Mouse (Mus musculus) megakaryocyte-erythroid progenitor cell, adult 5-6 weeks (primary cell): Measurements from ENCODE around the gene Ube2m. TPM values are rescaled to one million over a fixed set of nuclear protein-coding genes. Genes with fewer than 3 reads are reported as not detected.

Experiments
- ATAC-seq: replicated peaks from 2 replicates; pipeline ENCODE4 v1.8.0; 2016; ENCODE audit warnings: mild to moderate bottlenecking, inconsistent platforms; ENCODE audit not compliant: severe bottlenecking, poor library complexity, low FRiP score, low TSS enrichment
- total RNA-seq, 2 experiments: library from RNA; stranded (forward) in 1 of 2; stranded (reverse) in 1 of 2; fragments of 200-1000, 215-1000 nt in 1 of 2; fragments of >200 nt in 1 of 2; fragmentation: Nextera tagmentation in 1 of 2; gene quantifications; 2 replicates each; pipeline ENCODE4 v1.2.3; 2014 to 2017

The Ube2m gene
- total RNA-seq, 2 experiments from 2014 or later = 110 to 222 TPM

DNA sequence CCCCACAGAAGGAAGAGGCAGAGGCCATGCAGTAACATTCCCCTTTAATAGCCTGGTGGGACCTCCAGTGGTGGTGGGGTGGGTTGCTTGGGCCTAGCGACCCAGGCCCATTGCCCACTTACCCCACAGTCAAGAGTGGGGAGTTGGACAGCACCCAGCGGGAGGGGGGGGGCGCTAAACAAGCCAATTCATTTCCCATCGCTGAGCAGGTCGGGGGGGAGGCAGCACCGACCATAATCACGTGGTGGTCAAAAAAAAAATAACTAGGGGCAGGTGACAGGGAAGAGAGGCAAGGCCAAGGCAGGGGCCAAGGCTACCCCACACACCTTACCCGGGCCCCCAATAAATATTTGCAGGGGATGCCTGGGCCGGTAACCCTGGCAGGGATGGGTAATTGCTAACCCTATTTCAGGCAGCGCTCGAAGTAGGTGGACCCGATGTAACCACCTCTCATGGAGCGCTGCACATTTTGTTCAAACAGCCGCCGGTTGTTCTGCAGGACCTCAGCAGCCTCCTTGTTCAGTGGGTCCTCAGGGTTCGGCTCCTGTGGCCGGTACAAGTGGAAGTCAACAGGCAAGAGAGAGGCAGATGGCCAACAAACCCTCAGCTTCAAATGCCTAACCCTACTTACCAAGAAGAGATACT, 2.7 kb downstream of the Ube2m start:
- ATAC-seq = no peak

- peak; percentile 64 for ATAC-seq
Measured at GRCm38 (mm10) chr7:13034148-13034977, 3.7 kb downstream of the Ube2m start, which contains the start of gene Chmp2a. TSS of gene Chmp2a (minus strand) at chr7:13034807.

DNA sequence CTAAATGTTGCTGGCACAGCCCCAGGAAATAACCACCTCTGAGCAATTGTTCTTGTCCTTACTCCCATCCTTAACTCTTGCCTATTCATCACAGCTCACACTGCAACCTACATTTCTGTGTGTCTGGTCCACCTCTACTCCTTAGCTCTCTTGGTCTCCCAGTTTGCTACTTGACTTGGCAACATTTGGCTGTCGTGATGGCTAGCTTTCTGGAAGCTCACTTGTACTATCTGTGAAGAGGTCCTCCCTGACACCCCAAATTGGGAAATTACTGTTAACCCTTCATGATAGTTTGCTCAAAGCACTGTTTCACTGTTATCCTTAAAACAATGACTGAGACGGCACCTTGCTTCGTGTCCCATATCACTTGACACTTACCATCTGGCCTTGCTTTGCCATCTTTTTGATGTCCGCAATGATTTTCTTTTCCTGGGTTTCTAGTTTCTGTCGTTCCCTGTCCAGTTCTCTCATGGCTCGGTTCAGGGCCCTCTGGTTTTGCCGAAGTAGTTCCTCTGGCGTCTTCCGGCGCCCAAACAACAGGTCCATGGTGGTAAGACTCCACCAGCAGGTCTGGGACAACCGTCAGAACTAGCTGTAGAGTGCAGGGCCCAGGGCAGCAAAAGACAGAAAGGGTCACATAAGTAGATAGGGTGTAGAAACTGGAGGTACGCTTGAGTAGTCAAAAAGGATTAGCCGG, 4.5 kb downstream of the Ube2m start:
- ATAC-seq = 0 out of 2 replicates have a peak, but pooled peaks have one; percentile 0

DNA sequence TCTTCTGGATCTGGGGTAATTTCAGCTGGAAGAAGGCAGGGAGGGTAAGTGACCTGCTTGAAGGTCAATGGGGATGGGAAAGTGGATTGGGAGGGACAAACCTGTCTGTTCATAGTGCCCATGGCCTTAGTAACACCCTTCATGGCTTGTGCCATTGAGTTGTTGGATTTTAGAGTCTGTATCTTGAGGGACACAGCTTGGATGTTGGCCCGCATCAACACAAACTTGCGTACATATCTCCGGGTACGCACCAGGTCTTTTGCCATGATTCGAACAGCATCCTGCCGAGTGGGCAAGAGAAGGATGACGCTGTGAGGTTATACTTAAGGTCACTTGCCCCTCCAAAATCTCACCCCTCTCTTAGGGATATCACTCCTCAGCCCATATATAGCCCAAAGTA, 5.5 kb downstream of the Ube2m start:
- no peak for ATAC-seq

DNA sequence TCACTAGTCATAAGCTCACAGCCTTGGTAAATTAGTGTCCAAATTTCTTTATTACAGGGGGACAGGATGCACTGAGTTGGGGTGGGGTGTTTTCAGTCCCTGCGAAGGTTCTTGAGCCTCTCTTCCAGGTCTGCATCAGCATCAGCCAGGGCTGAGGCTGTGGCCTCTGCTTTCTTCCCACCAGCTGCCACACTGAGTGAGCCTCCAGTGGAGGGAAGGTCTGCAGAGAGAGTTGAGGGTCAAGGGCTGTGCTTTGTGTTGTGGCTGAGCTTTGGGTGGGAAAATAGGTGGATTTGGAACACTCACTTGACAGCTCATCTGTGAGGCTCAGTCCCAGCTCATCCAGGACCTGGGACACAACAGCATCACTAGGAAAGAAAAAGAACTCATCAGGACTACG, 6.1 kb downstream of the Ube2m start:
- no peak for ATAC-seq

- no peak for ATAC-seq
Measured at GRCm38 (mm10) chr7:13031069-13031468, 7.0 kb downstream of the Ube2m start.

DNA sequence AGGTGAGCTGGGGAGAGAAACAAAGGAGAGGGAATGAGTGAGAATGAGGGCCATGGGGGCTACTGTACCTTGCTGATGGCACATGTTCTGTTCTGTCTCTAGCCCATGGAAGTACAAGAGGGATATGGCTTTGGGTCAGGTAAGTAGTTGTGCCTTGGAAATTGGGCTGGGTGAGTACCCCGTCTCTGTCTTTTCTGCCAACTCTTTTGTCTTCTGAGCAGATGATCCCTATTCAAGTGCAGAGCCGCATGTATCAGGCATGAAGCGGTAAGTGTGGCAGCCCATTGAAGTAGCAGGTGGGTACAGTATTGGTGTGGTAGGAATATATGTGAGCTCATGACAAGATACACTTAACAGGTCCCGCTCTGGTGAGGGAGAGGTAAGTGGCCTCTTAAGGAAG, 9.1 kb downstream of the Ube2m start:
- no peak for ATAC-seq

DNA sequence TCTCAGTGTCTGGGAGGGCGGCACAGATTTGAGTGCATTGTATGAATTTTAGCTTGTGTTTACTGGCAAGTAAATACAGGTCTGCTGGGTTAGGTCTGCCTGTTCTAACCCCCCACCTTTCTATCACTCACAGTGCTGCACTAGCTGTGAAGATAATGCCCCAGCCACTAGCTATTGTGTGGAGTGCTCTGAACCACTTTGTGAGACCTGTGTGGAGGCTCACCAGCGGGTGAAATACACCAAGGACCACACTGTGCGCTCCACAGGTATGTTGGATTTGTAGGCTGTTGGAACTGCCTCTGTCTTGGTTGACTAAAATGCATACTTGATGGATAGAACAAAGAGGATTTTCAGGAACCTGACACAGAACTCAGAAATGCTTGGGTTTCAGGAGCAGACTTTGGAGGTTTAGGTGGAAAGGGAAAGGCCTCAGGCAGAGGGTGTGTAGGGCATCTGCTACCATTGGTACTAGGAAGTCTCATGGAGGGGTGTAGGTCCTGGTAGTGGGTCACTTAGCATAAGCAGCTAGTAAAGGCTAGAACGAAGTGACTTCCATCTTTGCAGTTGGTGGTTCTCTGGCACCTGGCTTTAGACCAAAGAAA, 12.5 kb downstream of the Ube2m start:
- ATAC-seq = no peak

DNA sequence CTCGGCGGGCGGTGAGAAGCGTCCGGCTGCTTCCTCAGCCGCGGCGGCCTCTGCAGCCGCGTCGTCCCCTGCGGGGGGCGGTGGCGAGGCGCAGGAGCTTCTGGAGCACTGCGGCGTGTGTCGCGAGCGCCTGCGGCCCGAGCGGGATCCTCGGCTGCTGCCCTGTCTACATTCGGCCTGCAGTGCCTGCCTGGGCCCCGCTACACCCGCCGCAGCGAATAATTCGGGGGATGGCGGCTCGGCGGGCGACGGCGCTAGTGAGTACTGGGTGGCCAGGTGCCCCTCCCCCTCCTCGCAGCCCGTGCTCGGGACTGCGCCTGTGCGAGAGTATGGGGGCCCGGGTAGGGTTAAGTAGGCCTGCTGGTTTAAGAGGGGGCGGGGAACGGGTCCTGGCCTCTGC, 13.3 kb downstream of the Ube2m start:
- peak; percentile 12 for ATAC-seq

- ATAC-seq = peak; percentile 84
Measured at GRCm38 (mm10) chr7:13023928-13024731, 13.9 kb downstream of the Ube2m start.

GRCm38 (mm10) chr7:13022773-13023535, 15.1 kb downstream of the Ube2m start:
- ATAC-seq = peak; percentile 58

GRCm38 (mm10) chr7:13015217-13015616, 22.9 kb downstream of the Ube2m start:
- ATAC-seq = no peak

- ATAC-seq = no peak
Measured at GRCm38 (mm10) chr7:13014275-13014839, 23.7 kb downstream of the Ube2m start.

GRCm38 (mm10) chr7:13013671-13014070, 24.4 kb downstream of the Ube2m start:
- ATAC-seq = no peak

GRCm38 (mm10) chr7:13010005-13010908, 27.8 kb downstream of the Ube2m start, which contains the start of gene Zbtb45:
TSS of gene Zbtb45 (minus strand) at chr7:13010034.
- ATAC-seq = no peak

- ATAC-seq = peak; percentile 94
Measured at GRCm38 (mm10) chr7:13009143-13010004, 28.7 kb downstream of the Ube2m start.
